Mouse (Mus musculus) small intestine, adult 2 months (tissue): Measurements from ENCODE around the gene Dab2ip. TPM values are rescaled to one million over a fixed set of nuclear protein-coding genes. Genes with fewer than 3 reads are reported as not detected.

Experiments used
- H3K27ac ChIP-seq: fragments of 200-500 bp; 2 replicates; pipeline ENCODE4 v1.5.1; 2012; ENCODE audit warnings: low read depth, low read length, control low read depth, inconsistent platforms; ENCODE audit not compliant: insufficient read depth
- H3K27me3 ChIP-seq: fragments of 200-500 bp; 2 replicates; pipeline ENCODE4 v1.6.1; 2012; ENCODE audit warnings: mild to moderate bottlenecking, moderate library complexity, low read length, inconsistent platforms; ENCODE audit not compliant: control insufficient read depth, insufficient read depth
- H3K36me3 ChIP-seq: fragments of 200-500 bp; 2 replicates; pipeline ENCODE4 v1.6.1; 2012; ENCODE audit warnings: mild to moderate bottlenecking, low read length, control low read depth, inconsistent platforms; ENCODE audit not compliant: control insufficient read depth, insufficient read depth
- H3K4me1 ChIP-seq: fragments of 200-500 bp; 2 replicates; pipeline ENCODE4 v1.6.1; 2012; ENCODE audit warnings: low read length, inconsistent platforms, mixed read lengths; ENCODE audit not compliant: control insufficient read depth, insufficient read depth, insufficient read length
- H3K4me3 ChIP-seq: fragments of 200-500 bp; 2 replicates; pipeline ENCODE4 v1.5.1; 2012; ENCODE audit warnings: low read depth, mild to moderate bottlenecking, control low read depth, inconsistent platforms, low read length, moderate library complexity
- CTCF ChIP-seq: fragments of 200-500 bp; IDR thresholded peaks from 2 replicates; pipeline ENCODE4 v1.5.1; 2012; ENCODE audit warnings: low read depth, mild to moderate bottlenecking, control low read depth, inconsistent platforms, low read length, moderate library complexity, mixed read lengths; ENCODE audit not compliant: insufficient replicate concordance, insufficient read length; ENCODE audit errors: extremely low read depth
- POLR2A ChIP-seq: fragments of 200-500 bp; IDR thresholded peaks from 2 replicates; pipeline ENCODE4 v1.6.1; 2012; ENCODE audit warnings: low read depth, mild to moderate bottlenecking, control low read depth, inconsistent platforms, low read length, moderate library complexity
- WGBS: fragments of 180-500 bp; shearing (Covaris S2); methylation state at CpG from one replicate; pipeline ENCODE4 v1.1.7; 2018; 5-methylcytosine and 5-hydroxymethylcytosine counted together
- polyA plus RNA-seq: library from polyadenylated mRNA; depleted of rRNA; stranded (reverse); fragments of >200 nt; gene quantifications from 2 replicates; pipeline ENCODE4 v1.2.3, GENCODE M21; 2012

The Dab2ip gene
- polyA plus RNA-seq, 1 experiment = 140 TPM

DNA sequence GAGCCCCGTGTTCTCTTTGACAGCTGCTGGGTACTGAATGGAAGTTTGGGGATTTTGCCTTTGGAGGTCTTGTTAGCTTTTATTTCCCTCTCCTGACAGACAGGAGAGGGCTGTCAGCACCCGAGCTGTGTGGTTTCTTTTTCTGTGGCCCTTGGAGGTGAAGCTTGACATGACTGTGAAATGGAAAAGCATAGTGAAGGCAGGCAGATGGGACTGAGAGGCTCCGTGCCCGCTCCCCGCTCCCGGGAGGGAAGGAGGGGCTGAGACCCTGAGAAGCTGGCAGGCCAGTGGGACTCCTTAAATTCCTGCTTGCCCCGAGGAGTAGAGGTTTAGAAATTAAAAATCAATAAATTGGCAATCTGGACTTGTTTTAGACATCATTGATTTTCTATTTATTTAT is 70.0 kb downstream of the Dab2ip start:
- 83% methylated on average over 7 of the region's 7 CpGs for WGBS
- no peak for TF ChIP-seq POLR2A
- TF ChIP-seq CTCF = no peak
- 0 out of 2 replicates have a peak overlapping the region, but pooled peaks have one; percentile 14 for H3K27ac ChIP-seq

DNA sequence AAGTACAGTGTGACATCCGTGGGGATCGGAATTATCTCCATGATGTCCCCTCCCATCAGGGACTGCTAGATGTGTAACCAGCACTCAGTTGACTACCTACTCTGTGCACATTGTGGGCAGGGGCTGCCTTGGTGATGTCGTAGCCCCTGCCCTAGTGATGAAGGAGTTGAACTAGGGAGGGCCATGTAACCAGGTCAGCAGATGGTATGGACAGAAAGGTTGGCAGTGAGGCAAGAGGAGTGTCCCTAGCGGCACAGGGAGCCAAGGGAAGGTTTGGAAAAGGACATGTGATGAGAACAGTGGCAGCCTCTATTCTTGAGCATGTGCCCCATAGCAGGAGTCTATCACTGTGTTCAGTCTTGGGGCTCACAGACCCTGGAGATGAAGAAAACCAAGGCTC is 70.6 kb downstream of the Dab2ip start:
- TF ChIP-seq CTCF (no peak), POLR2A (no peak)
- Histone ChIP-seq H3K4me1 (no peaks in the 10 kb centered on the region; the same call in 1 of the 2 replicates), H3K4me3 (no peak overlapping the region), H3K27me3 (no peaks in the 10 kb centered on the region), H3K36me3 (no peaks in the 10 kb centered on the region), H3K27ac (no peak overlapping the region)
- WGBS = 93% methylated on average over 4 of the region's 4 CpGs

More for the DNA sequence above, 70.0 kb downstream of the Dab2ip start:
- no peaks in the 10 kb centered on the region for H3K27me3 ChIP-seq
- no peak overlapping the region for H3K4me3 ChIP-seq
- no peaks in the 10 kb centered on the region; the same call in 1 of the 2 replicates for H3K4me1 ChIP-seq
- no peaks in the 10 kb centered on the region for H3K36me3 ChIP-seq

DNA sequence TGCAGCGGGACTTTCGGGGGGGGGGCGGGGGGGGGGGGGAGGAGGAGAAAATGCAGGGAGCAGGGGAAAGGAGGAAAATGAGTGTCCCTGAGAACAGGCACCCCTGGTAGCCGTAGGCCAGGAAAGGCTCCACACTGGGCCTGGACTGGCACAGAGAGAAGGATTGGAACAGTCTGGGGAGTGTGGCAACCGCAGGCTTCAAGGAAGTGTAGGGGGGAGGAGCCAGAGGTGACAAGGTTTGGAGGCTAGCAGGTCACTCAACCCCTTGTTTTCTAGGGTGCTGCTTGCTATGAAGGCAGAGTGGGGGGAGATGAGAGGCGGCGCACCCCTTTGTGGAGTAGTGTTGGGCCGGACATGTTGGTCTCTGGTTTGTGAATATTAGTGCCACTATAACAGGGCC is 71.1 kb downstream of the Dab2ip start:
- WGBS = 88% methylated on average over 8 of the region's 8 CpGs
- TF ChIP-seq CTCF = no peak
- no peak for TF ChIP-seq POLR2A
- Histone ChIP-seq H3K27ac (no peak overlapping the region), H3K27me3 (no peaks in the 10 kb centered on the region), H3K4me1 (no peaks in the 10 kb centered on the region), H3K4me3 (no peak overlapping the region), H3K36me3 (no peaks in the 10 kb centered on the region)

DNA sequence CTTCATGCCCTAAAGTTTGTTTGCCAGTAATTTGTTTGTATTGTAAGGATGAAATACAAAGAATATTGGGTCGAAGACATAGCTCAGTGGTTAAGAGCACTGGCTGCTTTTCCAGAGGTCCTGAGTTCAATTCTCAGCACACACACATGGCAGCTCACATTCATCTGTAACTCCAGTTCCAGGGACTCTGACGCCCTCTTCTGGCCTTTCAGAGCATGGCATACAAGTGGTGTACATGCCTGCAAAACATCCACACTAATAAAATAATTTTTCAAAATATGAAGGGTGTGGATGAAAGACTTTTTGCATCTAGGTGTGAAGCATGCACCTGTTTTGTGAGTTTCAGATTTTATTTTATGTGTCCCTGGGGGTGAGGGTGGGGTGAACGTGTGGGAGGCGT is 75.3 kb downstream of the Dab2ip start:
- Histone ChIP-seq H3K4me3 (no peak overlapping the region), H3K36me3 (no peaks in the 10 kb centered on the region), H3K27me3 (no peaks in the 10 kb centered on the region), H3K4me1 (no peaks in the 10 kb centered on the region), H3K27ac (no peak overlapping the region)
- TF ChIP-seq CTCF (no peak), POLR2A (no peak)
- 92% methylated on average over 4 of the region's 4 CpGs for WGBS

DNA sequence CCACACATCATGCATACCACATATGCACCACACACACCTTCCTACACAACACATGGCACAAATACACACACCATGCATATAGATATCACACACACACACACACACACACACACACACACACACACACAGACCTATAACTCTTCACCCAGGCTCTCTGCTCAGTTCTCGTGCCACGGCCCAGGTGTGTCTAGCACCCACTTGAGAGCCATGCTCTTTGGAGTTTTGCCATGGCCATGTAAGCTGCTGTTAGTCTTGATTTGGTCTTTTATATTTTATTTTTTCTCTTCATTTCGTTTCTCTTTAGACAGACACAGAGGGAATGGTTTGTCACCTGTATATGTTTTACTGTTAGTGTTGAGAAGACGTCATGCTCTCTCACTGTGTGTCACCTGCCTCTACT is 76.9 kb downstream of the Dab2ip start:
- no peaks in the 10 kb centered on the region for H3K36me3 ChIP-seq
- H3K4me3 ChIP-seq = no peak overlapping the region
- 87% methylated on average over 4 of the region's 4 CpGs for WGBS
- H3K4me1 ChIP-seq = no peaks in the 10 kb centered on the region
- H3K27me3 ChIP-seq = no peaks in the 10 kb centered on the region
- no peak overlapping the region for H3K27ac ChIP-seq
- TF ChIP-seq POLR2A (no peak), CTCF (no peak)

DNA sequence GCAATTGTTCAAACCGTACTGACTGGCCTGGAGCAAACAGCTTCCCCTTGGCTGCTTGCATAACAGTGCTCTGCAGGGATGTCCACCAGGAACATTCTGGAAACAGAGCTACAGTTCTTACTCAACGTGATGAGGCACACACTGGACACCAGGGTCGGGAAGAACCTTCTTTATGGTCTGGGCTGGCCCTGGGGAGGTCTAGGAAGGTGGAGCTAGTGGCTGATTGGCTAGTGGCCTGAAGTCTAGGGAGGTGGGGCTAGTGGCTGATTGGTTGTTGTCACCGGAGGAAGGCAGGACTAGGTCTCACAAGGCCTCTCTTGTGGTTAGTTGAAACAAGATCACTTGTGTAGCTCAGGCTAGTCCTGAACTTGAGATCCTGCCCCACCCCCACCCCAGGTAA is 77.5 kb downstream of the Dab2ip start:
- Histone ChIP-seq H3K4me1 (no peaks in the 10 kb centered on the region), H3K4me3 (no peak overlapping the region), H3K27ac (no peak overlapping the region), H3K36me3 (no peaks in the 10 kb centered on the region), H3K27me3 (no peaks in the 10 kb centered on the region)
- no peak for TF ChIP-seq POLR2A
- TF ChIP-seq CTCF = no peak
- WGBS = 46% methylated on average over 4 of the region's 4 CpGs

DNA sequence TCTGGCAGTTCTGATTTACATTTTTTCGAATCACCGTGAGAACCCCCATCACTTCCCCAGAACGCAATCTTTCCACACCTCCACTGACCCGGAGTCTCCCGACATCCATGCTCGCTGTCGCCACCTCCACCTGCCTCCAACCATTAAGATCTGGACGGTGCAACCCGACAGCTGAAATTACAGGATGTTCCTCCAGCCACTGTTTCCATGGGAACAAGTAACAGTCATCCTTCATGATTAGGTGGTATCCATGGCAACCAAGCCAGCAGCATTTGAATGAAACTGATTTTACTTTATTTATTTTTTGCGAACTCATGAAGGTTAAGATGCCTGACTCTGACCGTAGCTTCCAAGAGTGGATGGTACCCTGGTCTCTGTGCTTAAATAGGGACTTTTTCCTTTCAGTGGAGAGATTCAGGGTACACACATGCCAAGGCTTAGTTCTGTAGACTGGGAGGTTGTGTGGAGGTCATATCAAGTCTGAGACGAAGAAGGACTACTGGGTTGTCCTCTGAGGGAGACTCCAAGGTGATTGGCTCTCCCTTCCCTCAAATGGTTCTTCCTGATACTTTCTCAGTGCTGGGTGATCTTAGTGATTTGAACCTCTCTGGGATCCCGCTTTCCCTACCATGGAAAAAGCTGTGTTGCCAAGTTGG is 79.9 kb downstream of the Dab2ip start:
- no peaks in the 10 kb centered on the region for H3K4me1 ChIP-seq
- no peak for TF ChIP-seq POLR2A
- no peak for TF ChIP-seq CTCF
- WGBS = 86% methylated on average over 13 of the region's 13 CpGs
- H3K27ac ChIP-seq = no peak overlapping the region
- H3K27me3 ChIP-seq = no peaks in the 10 kb centered on the region
- no peaks in the 10 kb centered on the region for H3K36me3 ChIP-seq
- no peak overlapping the region for H3K4me3 ChIP-seq

DNA sequence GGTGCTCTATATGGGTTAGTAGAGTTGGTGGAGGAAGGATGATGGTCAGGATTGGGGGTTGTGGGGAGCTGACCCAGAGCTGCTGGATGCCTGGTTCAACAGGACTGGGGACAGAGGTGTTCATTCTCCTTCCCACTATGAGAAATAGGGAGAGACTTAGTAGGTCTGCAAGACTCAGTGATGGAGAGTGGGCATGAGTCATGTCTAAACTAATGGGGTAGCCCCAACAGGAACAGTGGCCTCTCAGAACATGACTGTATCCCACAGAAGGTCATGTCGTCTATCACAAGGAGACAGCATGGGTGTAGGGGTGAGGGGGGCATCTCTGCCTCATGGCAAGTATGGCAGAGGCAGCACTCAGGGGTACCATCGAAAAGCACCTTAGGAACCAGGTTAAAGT is 81.7 kb downstream of the Dab2ip start:
- H3K27me3 ChIP-seq = no peaks in the 10 kb centered on the region
- H3K27ac ChIP-seq = no peak overlapping the region
- 78% methylated on average over 2 of the region's 2 CpGs for WGBS
- H3K36me3 ChIP-seq = no peaks in the 10 kb centered on the region
- H3K4me3 ChIP-seq = no peak overlapping the region
- TF ChIP-seq POLR2A (no peak), CTCF (no peak)
- H3K4me1 ChIP-seq = no peaks in the 10 kb centered on the region
